In the genomic region with DNA sequence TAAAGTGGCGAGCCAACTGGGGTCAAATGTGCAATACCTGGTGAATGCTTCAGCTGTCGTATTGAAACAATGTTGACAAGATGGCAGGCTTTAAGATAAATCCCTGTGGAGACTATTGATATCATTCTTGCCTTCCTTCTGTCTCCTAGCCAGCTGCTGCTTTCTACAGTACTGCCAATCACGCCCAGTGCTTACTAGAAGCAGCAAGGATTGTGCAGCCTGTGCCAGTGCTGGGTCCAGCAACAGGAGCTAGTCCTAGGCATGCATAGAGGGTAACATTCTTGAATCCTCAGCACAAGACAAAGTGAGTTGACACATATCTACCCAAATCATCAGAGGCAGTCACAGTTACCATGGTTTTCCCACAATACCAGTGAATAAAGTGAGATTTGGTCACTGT, we compare ENCODE assay signal across 13 mouse cellular contexts.
"Had no signal": no experiment of that assay in that cellular context is flagged by ENCODE, and none has a peak within 500 bp of the region (broad histone marks: within the 10 kb centered on the region; RNA-seq: fewer than 3 reads in every experiment).

No protein-coding gene starts in this region.

- H3K9ac ChIP-seq: limb, embryonic 12.5 days; liver, embryonic 14.5 days; midbrain, embryonic 12.5 days; stomach, embryonic 15.5 days had no signal

- DNase-seq: kidney, adult 11 months; kidney, adult 9 months; kidney, postnatal 36 days; lung, adult 18-20 months; right cerebral cortex, postnatal 14 days; thymus, adult 2 months; thymus, postnatal 36 days had no signal

- H3K4me2 ChIP-seq: limb, embryonic 12.5 days; midbrain, embryonic 12.5 days; stomach, embryonic 15.5 days had no signal

- H3K9me3 ChIP-seq: limb, embryonic 12.5 days; midbrain, embryonic 12.5 days; stomach, embryonic 15.5 days had no signal

- H3K27ac ChIP-seq: kidney, postnatal 0 days; layer of hippocampus, adult 2 months; limb, embryonic 12.5 days; liver, embryonic 14.5 days; midbrain, embryonic 12.5 days; stomach, embryonic 15.5 days had no signal

- H3K4me1 ChIP-seq: limb, embryonic 12.5 days; midbrain, embryonic 12.5 days; stomach, embryonic 15.5 days had no signal

- H3K4me3 ChIP-seq: layer of hippocampus, adult 2 months; limb, embryonic 12.5 days; midbrain, embryonic 12.5 days; stomach, embryonic 15.5 days had no signal

- H3K27me3 ChIP-seq: limb, embryonic 12.5 days; midbrain, embryonic 12.5 days; stomach, embryonic 15.5 days had no signal

- H3K36me3 ChIP-seq: limb, embryonic 12.5 days; midbrain, embryonic 12.5 days; stomach, embryonic 15.5 days had no signal
